Mouse (Mus musculus) megakaryocyte-erythroid progenitor cell, adult 5-6 weeks (primary cell): ENCODE measurements at regions not wholly inside any gene's neighbourhood (a gene's known extent, or its start where the extent isn't known, plus 50 kb on each side); places are given as distances from the start of the nearest gene placed in this dataset.

Experiments
- ATAC-seq: replicated peaks from 2 replicates; pipeline ENCODE4 v1.8.0; 2016; ENCODE audit warnings: mild to moderate bottlenecking, inconsistent platforms; ENCODE audit not compliant: severe bottlenecking, poor library complexity, low FRiP score, low TSS enrichment

- no peak for ATAC-seq
These were observed 302.6 kb upstream of the Camk1g start for GRCm38 (mm10) chr1:193672681-193673080.

GRCm38 (mm10) chr1:193671816-193672254 lies 301.7 kb upstream of the Camk1g start:
- ATAC-seq: peak; percentile 51

GRCm38 (mm10) chr1:193671046-193671445 lies 300.9 kb upstream of the Camk1g start:
- ATAC-seq: no peak

GRCm38 (mm10) chr1:193670008-193670407 lies 299.9 kb upstream of the Camk1g start:
- no peak for ATAC-seq

GRCm38 (mm10) chr1:193668841-193669240 lies 298.7 kb upstream of the Camk1g start:
- peak; percentile 52 for ATAC-seq

GRCm38 (mm10) chr1:193665854-193666253 lies 295.8 kb upstream of the Camk1g start:
- no peak for ATAC-seq

- ATAC-seq: peak; percentile 67
These were observed 294.5 kb upstream of the Camk1g start for GRCm38 (mm10) chr1:193664569-193664968.

GRCm38 (mm10) chr1:193663587-193663986 lies 293.5 kb upstream of the Camk1g start:
- peak; percentile 24; the same call in 1 of the 2 replicates for ATAC-seq

- ATAC-seq: no peak
These were observed 292.2 kb upstream of the Camk1g start for GRCm38 (mm10) chr1:193662166-193662890.

GRCm38 (mm10) chr1:193661377-193661776 lies 291.3 kb upstream of the Camk1g start:
- peak; percentile 55 for ATAC-seq

- no peak for ATAC-seq
These were observed 285.1 kb upstream of the Camk1g start for GRCm38 (mm10) chr1:193655076-193655677.

GRCm38 (mm10) chr1:193650275-193650674 lies 280.2 kb upstream of the Camk1g start:
- peak; percentile 88 for ATAC-seq

- ATAC-seq: no peak
These were observed 279.3 kb upstream of the Camk1g start for GRCm38 (mm10) chr1:193649400-193649799.

- no peak for ATAC-seq
These were observed 277.5 kb upstream of the Camk1g start for GRCm38 (mm10) chr1:193647371-193648270.

- ATAC-seq: peak; percentile 86
These were observed 274.4 kb upstream of the Camk1g start for GRCm38 (mm10) chr1:193644506-193644905.

GRCm38 (mm10) chr1:193636451-193636850 lies 266.4 kb upstream of the Camk1g start:
- no peak for ATAC-seq

- no peak for ATAC-seq
These were observed 262.0 kb upstream of the Camk1g start for GRCm38 (mm10) chr1:193632115-193632514.

- ATAC-seq: peak; percentile 58
These were observed 259.8 kb upstream of the Camk1g start for GRCm38 (mm10) chr1:193629887-193630286.

GRCm38 (mm10) chr1:193626924-193627849 lies 257.1 kb upstream of the Camk1g start:
- no peak for ATAC-seq
